Mouse (Mus musculus) MEL (cell line): ENCODE data around the gene Itsn1. TPM values are rescaled to one million over a fixed set of nuclear protein-coding genes. Genes with fewer than 3 reads are reported as not detected.

ENCODE experiments used
- DNase-seq: peaks from one replicate; pipeline ENCODE4 v3.0.0; 2011; ENCODE audit warnings: low read depth, low spot score
- H3K27ac ChIP-seq: 2 replicates; pipeline ENCODE4 v1.5.1; 2012; ENCODE audit warnings: low read depth, mild to moderate bottlenecking, control low read depth, low read length, moderate library complexity; ENCODE audit not compliant: control insufficient read depth
- H3K27me3 ChIP-seq, 2 experiments: fragments of 150-350 bp in 1 of 2; sonication (generic) in 1 of 2; 2 replicates each; pipeline ENCODE4 v1.6.1; 2012; ENCODE audit warnings: low read length in 2 of 2, mild to moderate bottlenecking in 2 of 2, improper control_type of control experiment in 1 of 2, moderate library complexity in 1 of 2; ENCODE audit not compliant: insufficient read depth in 2 of 2, control insufficient read depth in 1 of 2
- H3K36me3 ChIP-seq, 2 experiments: 2 replicates each; pipeline ENCODE4 v1.6.1; 2012 to 2014; ENCODE audit warnings: low read length in 2 of 2, improper control_type of control experiment in 1 of 2, inconsistent platforms in 1 of 2, mild to moderate bottlenecking in 1 of 2; ENCODE audit not compliant: insufficient read depth in 2 of 2, control insufficient read depth in 1 of 2
- H3K4me1 ChIP-seq, 2 experiments: fragments of 150-350 bp in 1 of 2; sonication (generic) in 1 of 2; 2 replicates each; pipeline ENCODE4 v1.6.1; 2012; ENCODE audit warnings: low read length in 2 of 2, improper control_type of control experiment in 1 of 2, mild to moderate bottlenecking in 1 of 2; ENCODE audit not compliant: insufficient read depth in 2 of 2, control insufficient read depth in 1 of 2
- H3K4me3 ChIP-seq, 2 experiments: fragments of 150-350 bp in 1 of 2; sonication (generic) in 1 of 2; 2 replicates each; pipeline ENCODE4 v1.5.1; 2012; ENCODE audit warnings: low read depth in 2 of 2, low read length in 2 of 2, mild to moderate bottlenecking in 2 of 2, moderate library complexity in 2 of 2, control low read depth in 1 of 2, improper control_type of control experiment in 1 of 2; ENCODE audit not compliant: control insufficient read depth in 1 of 2, insufficient read depth in 1 of 2
- H3K79me2 ChIP-seq: 2 replicates; pipeline ENCODE4 v1.6.1; 2012; ENCODE audit warnings: mild to moderate bottlenecking, low read length, moderate library complexity; ENCODE audit not compliant: control insufficient read depth, poor library complexity, insufficient read depth
- H3K9ac ChIP-seq: 2 replicates; pipeline ENCODE4 v1.6.1; 2012; ENCODE audit warnings: low read depth, mild to moderate bottlenecking, control low read depth, low read length, moderate library complexity; ENCODE audit not compliant: control insufficient read depth, poor library complexity, severe bottlenecking
- H3K9me3 ChIP-seq: fragments of 150-350 bp; sonication (generic); replicated peaks from 2 replicates; pipeline ENCODE4 v1.6.1; 2012; ENCODE audit warnings: mild to moderate bottlenecking, low read length, improper control_type of control experiment, moderate library complexity; ENCODE audit not compliant: insufficient read depth
- BHLHE40 ChIP-seq: IDR thresholded peaks from 2 replicates; pipeline ENCODE4 v1.6.1; 2012; ENCODE audit warnings: low read depth, mild to moderate bottlenecking, inconsistent platforms, low read length, improper control_type of control experiment, borderline replicate concordance
- ELF1 ChIP-seq: IDR thresholded peaks from 2 replicates; pipeline ENCODE4 v1.6.1; 2014; ENCODE audit warnings: low read depth, mild to moderate bottlenecking, inconsistent platforms, low read length, improper control_type of control experiment, moderate library complexity
- GATA1 ChIP-seq: IDR thresholded peaks from 2 replicates; pipeline ENCODE4 v1.6.1; 2011; ENCODE audit warnings: low read depth, low read length, improper control_type of control experiment
- HCFC1 ChIP-seq: IDR thresholded peaks from 2 replicates; pipeline ENCODE4 v1.6.1; 2012; ENCODE audit warnings: low read depth, mild to moderate bottlenecking, inconsistent platforms, low read length, improper control_type of control experiment, moderate library complexity
- KAT2A ChIP-seq: conservative IDR thresholded peaks from 2 replicates; pipeline ENCODE4 v1.6.1; 2012; ENCODE audit warnings: low read depth, low read length, improper control_type of control experiment, inconsistent platforms
- MAFK ChIP-seq: IDR thresholded peaks from 2 replicates; pipeline ENCODE4 v1.6.1; 2011; ENCODE audit warnings: low read depth, mild to moderate bottlenecking, low read length, improper control_type of control experiment, borderline replicate concordance
- MAX ChIP-seq: IDR thresholded peaks from 2 replicates; pipeline ENCODE4 v1.6.1; 2011; ENCODE audit warnings: low read length, improper control_type of control experiment
- MXI1 ChIP-seq: IDR thresholded peaks from 2 replicates; pipeline ENCODE4 v1.6.1; 2011; ENCODE audit warnings: mild to moderate bottlenecking, low read depth, low read length, improper control_type of control experiment
- MYB ChIP-seq: IDR thresholded peaks from 2 replicates; pipeline ENCODE4 v1.6.1; 2011; ENCODE audit warnings: mild to moderate bottlenecking, low read depth, low read length, improper control_type of control experiment
- NELFE ChIP-seq: IDR thresholded peaks from 2 replicates; pipeline ENCODE4 v1.6.1; 2011; ENCODE audit warnings: low read depth, low read length, improper control_type of control experiment
- POLR2A ChIP-seq, 2 experiments: IDR thresholded peaks; 2 replicates each; pipeline ENCODE4 v1.6.1; 2011 to 2012; ENCODE audit warnings: low read length in 2 of 2, mild to moderate bottlenecking in 2 of 2, control low read depth in 1 of 2, improper control_type of control experiment in 1 of 2, low read depth in 1 of 2, moderate library complexity in 1 of 2; ENCODE audit not compliant: control insufficient read depth in 1 of 2, insufficient read depth in 1 of 2, poor library complexity in 1 of 2
- POLR2AphosphoS5 ChIP-seq: IDR thresholded peaks from 2 replicates; pipeline ENCODE4 v1.6.1; 2012; ENCODE audit warnings: low read depth, borderline replicate concordance, mild to moderate bottlenecking, inconsistent platforms, low read length, moderate library complexity, mixed read lengths
- RCOR1 ChIP-seq: IDR thresholded peaks from 2 replicates; pipeline ENCODE4 v1.6.1; 2012; ENCODE audit warnings: low read depth, mild to moderate bottlenecking, inconsistent platforms, low read length, improper control_type of control experiment
- SIN3A ChIP-seq: IDR thresholded peaks from 2 replicates; pipeline ENCODE4 v1.6.1; 2012; ENCODE audit warnings: low read length, improper control_type of control experiment, inconsistent platforms
- SMC3 ChIP-seq: IDR thresholded peaks from 2 replicates; pipeline ENCODE4 v1.6.1; 2011; ENCODE audit warnings: low read depth, low read length, improper control_type of control experiment
- TCF12 ChIP-seq: IDR thresholded peaks from 2 replicates; pipeline ENCODE4 v1.6.1; 2014; ENCODE audit warnings: low read depth, mild to moderate bottlenecking, inconsistent platforms, low read length, improper control_type of control experiment, moderate library complexity
- UBTF ChIP-seq: IDR thresholded peaks from 2 replicates; pipeline ENCODE4 v1.6.1; 2012; ENCODE audit warnings: low read depth, mild to moderate bottlenecking, inconsistent platforms, low read length, improper control_type of control experiment, moderate library complexity, borderline replicate concordance; ENCODE audit not compliant: insufficient read depth
- USF1 ChIP-seq: IDR thresholded peaks from 2 replicates; pipeline ENCODE4 v1.6.1; 2014; ENCODE audit warnings: low read depth, mild to moderate bottlenecking, inconsistent platforms, low read length, improper control_type of control experiment, moderate library complexity
- USF2 ChIP-seq, 2 experiments: IDR thresholded peaks; 2 replicates each; pipeline ENCODE4 v1.6.1; 2011 to 2012; ENCODE audit warnings: improper control_type of control experiment in 2 of 2, low read length in 2 of 2, borderline replicate concordance in 1 of 2, inconsistent platforms in 1 of 2, low read depth in 1 of 2, mild to moderate bottlenecking in 1 of 2; ENCODE audit not compliant: insufficient read depth in 1 of 2
- polyA plus RNA-seq, 2 experiments: library from polyadenylated mRNA; stranded (reverse) in 1 of 2; unstranded in 1 of 2; fragments of >175 nt in 1 of 2; fragments of >200 nt in 1 of 2; gene quantifications; 2 replicates each; pipeline versions ENCODE4 v1.2.1 to v1.2.4; 2012; ENCODE audit warnings: low replicate concordance in 2 of 2, low read depth in 1 of 2; ENCODE audit not compliant: insufficient read length in 2 of 2, insufficient read depth in 1 of 2, missing spikeins in 1 of 2
- total RNA-seq: library from RNA; depleted of rRNA; stranded (reverse); fragments of 300-350 nt; gene quantifications from 2 replicates; pipeline ENCODE4 v1.2.3, GENCODE M21; 2012

Itsn1 gene
- total and polyA plus RNA-seq, 3 experiments, result 14.7 to 36.5 TPM; not detected in 1

- Histone ChIP-seq H3K9ac (no peak overlapping the region), H3K27me3 (no peaks in the 10 kb centered on the region), H3K4me3 (no peak overlapping the region), H3K9me3 (no peaks in the 10 kb centered on the region), H3K79me2 (no peaks in the 10 kb centered on the region), H3K27ac (no peak overlapping the region), H3K4me1 (peaks cover 0 to 5% of the 10 kb centered on the region in 2 experiments; a peak in 1 of 4 replicates), H3K36me3 (no peaks in the 10 kb centered on the region; a peak in 1 of 4 replicates)
- no peak for DNase-seq
- TF ChIP-seq MAFK, result no peak
- no peak for TF ChIP-seq USF2 (IDR thresholded peaks at IDR 0.05; ENCODE audit: borderline replicate concordance in 1 of 2, insufficient read depth in 1 of 2, low read depth in 1 of 2, low read length in 2 of 2)
- no peak for TF ChIP-seq HCFC1
- no peak for TF ChIP-seq KAT2A
- TF ChIP-seq MXI1, result no peak
- TF ChIP-seq POLR2A (IDR thresholded peaks at IDR 0.05; ENCODE audit: control insufficient read depth in 1 of 2, insufficient read depth in 1 of 2, low read depth in 1 of 2, low read length in 2 of 2, poor library complexity in 1 of 2), result no peak
- no peak for TF ChIP-seq MAX
- no peak for TF ChIP-seq NELFE
- no peak for TF ChIP-seq TCF12
- TF ChIP-seq SMC3, result no peak
- no peak for TF ChIP-seq RCOR1
- TF ChIP-seq BHLHE40, result no peak
- no peak for TF ChIP-seq ELF1
- TF ChIP-seq UBTF, result no peak
- no peak for TF ChIP-seq USF1
- TF ChIP-seq POLR2AphosphoS5, result no peak
- no peak for TF ChIP-seq GATA1
Measured at GRCm38 (mm10) chr16:91770662-91771061, 41.6 kb downstream of the Itsn1 start.

- H3K79me2 ChIP-seq, result no peaks in the 10 kb centered on the region
- H3K4me3 ChIP-seq, result no peak overlapping the region
- DNase-seq, result no peak
- no peaks in the 10 kb centered on the region for H3K9me3 ChIP-seq
- H3K36me3 ChIP-seq, result no peaks in the 10 kb centered on the region; a peak in 1 of 4 replicates
- peaks cover 0 to 4% of the 10 kb centered on the region in 2 experiments; a peak in 1 of 4 replicates for H3K4me1 ChIP-seq
- no peak overlapping the region for H3K27ac ChIP-seq
- H3K9ac ChIP-seq, result no peak overlapping the region
- H3K27me3 ChIP-seq, result no peaks in the 10 kb centered on the region
- TF ChIP-seq MYB, result no peak
- TF ChIP-seq SIN3A, result no peak
Measured at GRCm38 (mm10) chr16:91771334-91771733, 42.3 kb downstream of the Itsn1 start.
